ENCODE assay signal across 8 mouse cellular contexts in genomic region chr19:46315752-46316610, GRCm38 (mm10). TPM values are rescaled to one million over a fixed set of nuclear protein-coding genes. Genes with fewer than 3 reads are reported as not detected.
A peak's percentile ranks its signal among the peaks of the same experiment; 100 is the strongest.
DNase-seq lines count a peak whose midpoint lies in the region; ATAC-seq and TF ChIP-seq lines count a peak whose summit lies in the region.

No protein-coding gene starts in this region.

- WGBS in embryonic facial prominence, embryonic 13.5 days, result 57% methylated on average over 12 of the region's 12 CpGs
- 29% methylated on average over 12 of the region's 12 CpGs for WGBS in stomach, embryonic 15.5 days

- no peak for TF ChIP-seq CTCF in CH12.LX (conservative IDR thresholded peaks at IDR 0.05 in 1 of 2, IDR thresholded peaks at IDR 0.05 in 1 of 2; ENCODE audit: low read depth in 2 of 2, low read length in 2 of 2)

- no peaks in the 10 kb centered on the region for H3K79me2 ChIP-seq in CH12.LX (replicated peaks; ENCODE audit: control insufficient read depth, extremely low read depth, insufficient read depth, poor library complexity, severe bottlenecking)

- H3K27ac ChIP-seq in CH12.LX (ENCODE audit: insufficient read depth, low read depth), result no peak overlapping the region
- no peak overlapping the region for H3K27ac ChIP-seq in embryonic facial prominence, embryonic 13.5 days
- peak overlapping the region; percentile 83 for H3K27ac ChIP-seq in stomach, embryonic 15.5 days

- ATAC-seq in embryonic facial prominence, embryonic 13.5 days (ENCODE audit: insufficient number of reproducible peaks, insufficient read depth, low FRiP score, low TSS enrichment, low read depth), result no peak
- ATAC-seq in stomach, embryonic 15.5 days (ENCODE audit: insufficient read depth, low FRiP score, low read depth), result peak; percentile 48; the same call in 1 of the 2 replicates

- H3K9ac ChIP-seq in CH12.LX (ENCODE audit: insufficient read depth, low read depth), result no peak overlapping the region
- H3K9ac ChIP-seq in embryonic facial prominence, embryonic 13.5 days, result no peak overlapping the region
- H3K9ac ChIP-seq in stomach, embryonic 15.5 days, result peak overlapping the region; percentile 20

- intact Hi-C loops in left cerebral cortex, postnatal 4 days (cut with DNase I), result no loop called here

- no peaks in the 10 kb centered on the region for H3K27me3 ChIP-seq in CH12.LX (replicated peaks)
- peaks cover 91% of the 10 kb centered on the region for H3K27me3 ChIP-seq in embryonic facial prominence, embryonic 13.5 days
- peaks cover 46% of the 10 kb centered on the region for H3K27me3 ChIP-seq in stomach, embryonic 15.5 days (replicated peaks)

- peaks cover 8% of the 10 kb centered on the region for H3K9me3 ChIP-seq in CH12.LX (replicated peaks; ENCODE audit: low read length)
- no peaks in the 10 kb centered on the region for H3K9me3 ChIP-seq in embryonic facial prominence, embryonic 13.5 days
- no peaks in the 10 kb centered on the region for H3K9me3 ChIP-seq in stomach, embryonic 15.5 days

- H3K4me1 ChIP-seq in CH12.LX (ENCODE audit: control insufficient read depth in 1 of 2, insufficient read depth in 2 of 2), result peaks cover 0 to 66% of the 10 kb centered on the region in 2 experiments; a peak in 2 of 4 replicates
- peaks cover 35% of the 10 kb centered on the region for H3K4me1 ChIP-seq in embryonic facial prominence, embryonic 13.5 days
- H3K4me1 ChIP-seq in stomach, embryonic 15.5 days, result peaks cover 47% of the 10 kb centered on the region

- dilution Hi-C loops in CH12.LX (cut with MboI; ENCODE audit: extremely low pct_ligation_motif_present, extremely low pct_unique_long_range_greater_than_20kb, low sequenced_read_pairs), result no loop called here

- TF ChIP-seq EP300 in CH12.LX (IDR thresholded peaks at IDR 0.05; ENCODE audit: low read length), result 0 out of 2 replicates have a peak, but pooled peaks have one; percentile 17

- TF ChIP-seq POLR2A in CH12.LX (IDR thresholded peaks at IDR 0.05; ENCODE audit: low read depth, low read length), result no peak

- H3K36me3 ChIP-seq in CH12.LX (replicated peaks in 1 of 2; ENCODE audit: control insufficient read depth in 1 of 2, insufficient read depth in 1 of 2, low read length in 1 of 2), result peaks cover 35 to 59% of the 10 kb centered on the region in 2 experiments
- peaks cover 26% of the 10 kb centered on the region for H3K36me3 ChIP-seq in embryonic facial prominence, embryonic 13.5 days
- H3K36me3 ChIP-seq in stomach, embryonic 15.5 days, result peaks cover 16% of the 10 kb centered on the region

- peak; percentile 79 for DNase-seq in heart, adult 11 months
- no peak for DNase-seq in heart, adult 18-20 months
- DNase-seq in CH12.LX (ENCODE audit: extremely low read depth), result peak; percentile 61
- peak; percentile 4 for DNase-seq in left cerebral cortex, postnatal 4 days
- DNase-seq in lung, postnatal 36 days, result no peak
- no peak for DNase-seq in thymus, postnatal 4 days

- no peak for TF ChIP-seq RAD21 in CH12.LX (IDR thresholded peaks at IDR 0.05; ENCODE audit: low read depth, low read length)

- H3K4me3 ChIP-seq in CH12.LX (replicated peaks in 1 of 3; ENCODE audit: low read depth in 2 of 3, low read length in 2 of 3, poor library complexity in 1 of 3), result no peak overlapping the region
- H3K4me3 ChIP-seq in embryonic facial prominence, embryonic 13.5 days, result no peak overlapping the region
- peak overlapping the region; percentile 57 for H3K4me3 ChIP-seq in stomach, embryonic 15.5 days (replicated peaks)

- no peak overlapping the region for H3K4me2 ChIP-seq in CH12.LX (ENCODE audit: insufficient read depth, low read depth, poor library complexity, severe bottlenecking)
- H3K4me2 ChIP-seq in embryonic facial prominence, embryonic 13.5 days, result 0 out of 2 replicates have a peak overlapping the region, but pooled peaks have one; percentile 79
- peak overlapping the region; percentile 74 for H3K4me2 ChIP-seq in stomach, embryonic 15.5 days

- in situ Hi-C loops in CH12.LX (cut with MboI; ENCODE audit: low pct_ligation_motif_present, low pct_unique_long_range_greater_than_20kb, low sequenced_read_pairs), result no loop called here

TF ChIP-seq in CH12.LX, 34 proteins besides CTCF, POLR2A, EP300 and RAD21:
- no peak for TF ChIP-seq PAX5 (IDR thresholded peaks at IDR 0.05; ENCODE audit: low read length)
- peak; percentile 38; the same call in 1 of the 2 replicates for TF ChIP-seq MXI1 (IDR thresholded peaks at IDR 0.05; ENCODE audit: low read depth, low read length)
- no peak for TF ChIP-seq ZMIZ1 (IDR thresholded peaks at IDR 0.05; ENCODE audit: low read depth, low read length)
- no peak for TF ChIP-seq SMC3 (IDR thresholded peaks at IDR 0.05; ENCODE audit: low read depth, low read length)
- no peak for TF ChIP-seq RCOR1 (conservative IDR thresholded peaks at IDR 0.05; ENCODE audit: low read depth, low read length)
- TF ChIP-seq NRF1 (IDR thresholded peaks at IDR 0.05; ENCODE audit: low read depth, low read length), result no peak
- peak; percentile 69 for TF ChIP-seq MEF2A (IDR thresholded peaks at IDR 0.05; ENCODE audit: borderline replicate concordance, low read depth, low read length)
- no peak for TF ChIP-seq CHD2 (IDR thresholded peaks at IDR 0.05; ENCODE audit: low read length)
- 0 out of 2 replicates have a peak, but pooled peaks have one; percentile 35 for TF ChIP-seq TCF12 (IDR thresholded peaks at IDR 0.05; ENCODE audit: low read depth, low read length)
- TF ChIP-seq ETS1 (conservative IDR thresholded peaks at IDR 0.05; ENCODE audit: low read depth, low read length), result peak; percentile 63
- TF ChIP-seq UBTF (IDR thresholded peaks at IDR 0.05; ENCODE audit: low read depth, low read length), result no peak
- TF ChIP-seq SIN3A (IDR thresholded peaks at IDR 0.05; ENCODE audit: low read length), result 0 out of 2 replicates have a peak, but pooled peaks have one; percentile 32
- TF ChIP-seq JUN (IDR thresholded peaks at IDR 0.05; ENCODE audit: insufficient read depth, low read depth, low read length), result no peak
- no peak for TF ChIP-seq CHD1 (IDR thresholded peaks at IDR 0.05; ENCODE audit: low read depth, low read length)
- TF ChIP-seq ELF1 (IDR thresholded peaks at IDR 0.05; ENCODE audit: low read depth, low read length), result no peak
TF ChIP-seq in CH12.LX: peak in this region for 5.

RNA-seq across cellular contexts. Expression of gene Psd, which starts 11.0 kb away (rescaled TPM):
- under 1 TPM; 0.51 to 0.60 TPM for total RNA-seq in heart, adult 18-20 months (2021)
- total RNA-seq in CH12.LX (2012; rRNA removed), result 1.3 and 2.2 TPM in 2 replicates
- total RNA-seq in CH12.LX (2014; rRNA removed), result 0.39 and 0.70 TPM in 2 replicates
- polyA plus RNA-seq in CH12.LX (2012; ENCODE audit: insufficient read length, low read depth), result 20.1 and 20.6 TPM in 2 replicates
- 5.0 and 6.0 TPM in 2 replicates for polyA plus RNA-seq in embryonic facial prominence, embryonic 13.5 days (2015; fragmentation: Nextera tagmentation; extraction: Ambion mirVana)
- total RNA-seq in left cerebral cortex, postnatal 4 days (2021), result 100 to 1,000 TPM; 670 to 671 TPM
- polyA plus RNA-seq in stomach, embryonic 15.5 days (2015; fragmentation: Nextera tagmentation; extraction: Ambion mirVana), result 52.9 and 54.7 TPM in 2 replicates

RNA-seq across cellular contexts. Expression of gene Nfkb2, which starts 11.9 kb away (rescaled TPM):
- 10 to 100 TPM; 19.7 to 22.1 TPM for total RNA-seq in heart, adult 18-20 months (2021)
- total RNA-seq in CH12.LX (2012; rRNA removed), result 45.0 and 64.8 TPM in 2 replicates
- total RNA-seq in CH12.LX (2014; rRNA removed), result 37.1 and 44.3 TPM in 2 replicates
- 67.5 and 71.7 TPM in 2 replicates for polyA plus RNA-seq in CH12.LX (2012; ENCODE audit: insufficient read length, low read depth)
- polyA plus RNA-seq in embryonic facial prominence, embryonic 13.5 days (2015; fragmentation: Nextera tagmentation; extraction: Ambion mirVana), result 9.0 and 9.5 TPM in 2 replicates
- total RNA-seq in left cerebral cortex, postnatal 4 days (2021), result 1 to 10 TPM; 2.5 to 2.8 TPM
- 10.6 TPM in 2 replicates for polyA plus RNA-seq in stomach, embryonic 15.5 days (2015; fragmentation: Nextera tagmentation; extraction: Ambion mirVana)

RNA-seq across cellular contexts. Expression of gene Fbxl15, which starts 12.0 kb away (rescaled TPM):
- 1 to 10 TPM; 6.5 to 6.9 TPM for total RNA-seq in heart, adult 18-20 months (2021)
- total RNA-seq in CH12.LX (2012; rRNA removed) (9.9 and 10.4 TPM in 2 replicates), CH12.LX (2014; rRNA removed) (6.8 and 9.4 TPM in 2 replicates)
- 7.3 and 7.6 TPM in 2 replicates for polyA plus RNA-seq in CH12.LX (2012; ENCODE audit: insufficient read length, low read depth)
- polyA plus RNA-seq in embryonic facial prominence, embryonic 13.5 days (2015; fragmentation: Nextera tagmentation; extraction: Ambion mirVana), result 15.1 and 16.5 TPM in 2 replicates
- total RNA-seq in left cerebral cortex, postnatal 4 days (2021), result 10 to 100 TPM; 22.3 to 23.4 TPM
- polyA plus RNA-seq in stomach, embryonic 15.5 days (2015; fragmentation: Nextera tagmentation; extraction: Ambion mirVana), result 16.7 TPM in 2 replicates

RNA-seq across cellular contexts. Expression of gene Cuedc2, which starts 22.5 kb away (rescaled TPM):
- 10 to 100 TPM; 91.4 to 92.1 TPM for total RNA-seq in heart, adult 18-20 months (2021)
- total RNA-seq in CH12.LX (2012; rRNA removed) (95.1 and 102 TPM in 2 replicates), CH12.LX (2014; rRNA removed) (117 and 120 TPM in 2 replicates)
- 94.4 and 123 TPM in 2 replicates for polyA plus RNA-seq in CH12.LX (2012; ENCODE audit: insufficient read length, low read depth)
- 177 and 188 TPM in 2 replicates for polyA plus RNA-seq in embryonic facial prominence, embryonic 13.5 days (2015; fragmentation: Nextera tagmentation; extraction: Ambion mirVana)
- 100 to 1,000 TPM; 221 to 222 TPM for total RNA-seq in left cerebral cortex, postnatal 4 days (2021)
- 134 and 137 TPM in 2 replicates for polyA plus RNA-seq in stomach, embryonic 15.5 days (2015; fragmentation: Nextera tagmentation; extraction: Ambion mirVana)

RNA-seq across cellular contexts. Expression of gene Mfsd13a, which starts 24.9 kb away (rescaled TPM):
- total RNA-seq in heart, adult 18-20 months (2021), result 1 to 10 TPM; 3.7 to 4.0 TPM
- total RNA-seq in CH12.LX (2012; rRNA removed) (4.9 and 7.6 TPM in 2 replicates), CH12.LX (2014; rRNA removed) (2.8 and 3.1 TPM in 2 replicates)
- 13.2 and 15.9 TPM in 2 replicates for polyA plus RNA-seq in CH12.LX (2012; ENCODE audit: insufficient read length, low read depth)
- 3.3 and 4.3 TPM in 2 replicates for polyA plus RNA-seq in embryonic facial prominence, embryonic 13.5 days (2015; fragmentation: Nextera tagmentation; extraction: Ambion mirVana)
- total RNA-seq in left cerebral cortex, postnatal 4 days (2021), result 10 to 100 TPM; 16.8 to 18.3 TPM
- 11.9 and 12.9 TPM in 2 replicates for polyA plus RNA-seq in stomach, embryonic 15.5 days (2015; fragmentation: Nextera tagmentation; extraction: Ambion mirVana)

Comparison
In these comparisons a context has a peak if more than half of its experiments do, and no peak if none do; other contexts are left out.
1. DNase-seq: peak in heart, adult 11 months (single experiment), CH12.LX (single experiment) and left cerebral cortex, postnatal 4 days (single experiment); none in heart, adult 18-20 months (0 of 2), lung, postnatal 36 days (single experiment) and thymus, postnatal 4 days (single experiment).
2. RNA of gene Psd, which starts 11.0 kb away (total RNA-seq): 670 to 671 TPM in left cerebral cortex, postnatal 4 days; 0.39 to 2.2 TPM in CH12.LX and 0.51 to 0.60 TPM in heart, adult 18-20 months; every median in the first group is over 100 times any median in the second.
3. RNA of gene Nfkb2, which starts 11.9 kb away (total RNA-seq): 37.1 to 64.8 TPM in CH12.LX and 19.7 to 22.1 TPM in heart, adult 18-20 months; 2.5 to 2.8 TPM in left cerebral cortex, postnatal 4 days; every median in the first group is over 4 times any median in the second.